Mouse (Mus musculus): Measurements from ENCODE around the gene Zbtb9.

Zbtb9 gene

DNA sequence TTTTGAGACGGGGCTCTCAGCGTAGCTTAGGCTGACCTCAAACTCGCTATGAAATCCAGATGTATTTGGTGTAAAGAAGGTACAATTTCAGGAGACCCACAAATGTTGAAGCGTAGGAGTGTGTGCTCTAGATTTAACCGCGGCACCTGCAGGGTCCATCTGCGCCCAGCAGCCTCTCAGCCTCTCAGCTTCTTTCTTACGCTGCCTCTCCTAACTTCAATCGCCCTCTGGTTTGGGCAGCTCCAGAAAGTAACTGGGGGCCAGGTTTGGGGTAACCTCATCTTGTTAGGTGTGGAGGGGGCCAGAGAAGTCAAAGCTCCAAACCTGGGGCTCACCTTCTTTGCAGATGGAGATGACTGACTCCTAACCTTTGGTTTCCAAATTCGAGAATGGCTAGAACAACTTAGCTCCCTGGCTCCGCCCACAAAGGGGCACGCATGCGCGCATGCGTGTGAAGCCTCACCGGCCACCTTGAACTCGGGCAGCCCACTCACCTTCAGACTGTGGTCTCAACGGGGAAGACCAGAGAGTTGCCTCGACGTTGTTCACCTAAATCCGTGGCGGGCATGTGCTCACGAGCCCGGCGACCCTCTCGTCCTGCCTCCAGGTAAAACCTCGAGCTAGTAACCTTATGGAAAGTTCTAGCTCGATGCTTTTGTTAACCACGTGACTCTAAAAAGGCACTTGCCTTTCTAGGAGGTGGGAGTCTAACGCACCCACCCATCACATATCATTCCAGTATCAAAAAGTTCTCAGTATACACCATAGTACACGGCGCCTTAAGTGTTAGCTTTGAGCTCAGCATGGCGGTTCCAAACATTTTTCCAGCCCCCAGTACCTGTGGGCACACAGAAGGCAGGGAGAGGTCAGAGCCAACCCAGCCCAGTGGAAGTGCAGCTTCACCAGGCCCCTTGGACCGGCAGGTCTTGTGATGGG, 44.9 kb downstream of the Zbtb9 start:
- peak; percentile 83 for DNase-seq

GRCm38 (mm10) chr17:27018555-27019196, 45.7 kb downstream of the Zbtb9 start:
- DNase-seq, result peak; percentile 37

GRCm38 (mm10) chr17:27021076-27021475, 48.1 kb downstream of the Zbtb9 start:
- DNase-seq, result no peak

- DNase-seq, result no peak
Observed at GRCm38 (mm10) chr17:27021736-27022135, 48.8 kb downstream of the Zbtb9 start.

DNA sequence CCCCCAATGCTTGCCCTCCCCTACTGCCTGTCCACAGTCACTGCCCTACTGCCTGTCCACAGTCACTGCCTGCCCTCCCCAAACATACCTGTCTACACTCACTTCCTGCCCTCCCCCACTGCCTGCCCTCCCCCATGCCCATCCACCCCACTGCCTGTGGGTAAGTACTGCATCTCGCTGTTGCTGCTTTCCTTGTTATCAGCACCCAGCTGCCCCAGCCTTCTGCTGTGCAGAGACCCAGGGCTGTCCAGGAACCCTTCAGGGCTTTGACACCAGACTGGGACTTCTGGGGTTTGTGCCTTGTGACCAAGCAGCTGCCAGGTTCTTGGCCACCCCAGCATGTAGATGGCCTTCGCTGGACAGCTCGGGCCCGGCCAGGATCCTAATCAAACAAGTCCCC, 50.4 kb downstream of the Zbtb9 start:
- DNase-seq, result no peak

DNA sequence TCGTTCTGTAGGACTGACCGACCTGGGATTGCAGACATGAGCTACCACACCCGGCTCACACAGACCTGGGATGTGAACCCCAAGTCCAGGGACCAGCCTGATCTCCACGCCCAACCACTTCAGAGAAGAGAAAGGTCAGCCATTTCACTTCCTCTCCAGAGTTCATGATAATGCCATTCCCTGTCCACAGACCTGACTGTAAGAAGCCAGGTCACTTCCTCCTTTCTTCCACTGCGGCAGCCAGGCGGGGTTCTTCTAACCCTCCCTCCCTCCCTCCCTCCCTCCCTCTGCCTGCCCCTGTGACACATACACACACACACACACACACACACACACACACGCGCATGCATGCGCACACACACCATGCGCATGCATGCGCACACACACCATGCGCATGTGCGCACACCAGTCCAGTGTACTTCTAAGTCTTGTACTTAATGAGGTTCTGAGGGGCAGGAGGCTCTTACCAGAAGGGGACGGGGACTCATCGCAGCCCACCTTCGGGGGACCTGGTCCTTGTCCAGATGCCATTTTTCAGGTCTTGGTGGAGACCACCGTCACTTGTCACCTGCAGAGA, 52.4 kb downstream of the Zbtb9 start:
- DNase-seq, result no peak

- DNase-seq, result no peak
Observed at GRCm38 (mm10) chr17:27025951-27026350, 53.0 kb downstream of the Zbtb9 start.

DNA sequence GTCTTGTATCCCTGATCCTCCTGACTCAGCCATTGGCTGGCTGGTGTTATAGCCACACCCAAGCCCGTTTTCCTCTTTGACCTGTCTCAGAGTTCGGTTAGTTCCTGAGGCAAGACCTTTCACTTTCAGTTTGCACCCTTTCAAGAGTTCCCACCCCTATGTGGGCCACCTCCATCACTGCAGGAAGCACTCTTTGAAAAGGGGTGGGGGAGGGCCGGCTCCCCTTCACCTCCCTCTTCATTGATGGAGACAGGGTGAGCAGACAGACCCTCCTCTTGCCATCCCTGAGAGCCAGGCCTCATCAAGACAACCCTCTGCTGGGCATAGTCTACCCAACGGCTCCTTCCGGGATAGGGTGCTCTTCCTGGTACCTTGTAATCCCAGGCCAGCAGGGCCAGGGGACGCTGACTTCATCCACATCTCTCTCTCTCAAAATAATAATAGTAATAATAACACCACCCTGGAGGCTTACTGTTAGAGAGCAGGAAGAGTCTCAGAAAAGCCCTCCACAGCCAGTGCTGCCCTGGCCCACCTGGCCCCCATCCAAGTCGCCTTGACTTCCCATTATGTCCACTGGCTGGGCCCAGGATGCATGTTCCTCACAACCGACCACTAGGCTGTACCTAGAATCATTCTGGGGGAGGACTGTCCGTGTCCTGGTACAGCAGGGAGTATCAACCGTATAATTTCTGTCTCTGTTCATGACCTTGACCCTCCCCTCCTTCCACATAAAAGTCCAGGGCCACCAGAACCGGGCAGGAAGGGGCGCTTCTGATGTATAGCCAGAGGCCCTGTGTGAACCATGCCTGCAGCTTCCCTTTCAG, 54.7 kb downstream of the Zbtb9 start:
- DNase-seq, result peak; percentile 64

GRCm38 (mm10) chr17:27028284-27028795, 55.4 kb downstream of the Zbtb9 start:
- peak; percentile 84 for DNase-seq

GRCm38 (mm10) chr17:27028909-27029308, 55.9 kb downstream of the Zbtb9 start, which contains the start of gene Bak1:
TSS of gene Bak1 (minus strand) at chr17:27029009.
- DNase-seq, result no peak

DNA sequence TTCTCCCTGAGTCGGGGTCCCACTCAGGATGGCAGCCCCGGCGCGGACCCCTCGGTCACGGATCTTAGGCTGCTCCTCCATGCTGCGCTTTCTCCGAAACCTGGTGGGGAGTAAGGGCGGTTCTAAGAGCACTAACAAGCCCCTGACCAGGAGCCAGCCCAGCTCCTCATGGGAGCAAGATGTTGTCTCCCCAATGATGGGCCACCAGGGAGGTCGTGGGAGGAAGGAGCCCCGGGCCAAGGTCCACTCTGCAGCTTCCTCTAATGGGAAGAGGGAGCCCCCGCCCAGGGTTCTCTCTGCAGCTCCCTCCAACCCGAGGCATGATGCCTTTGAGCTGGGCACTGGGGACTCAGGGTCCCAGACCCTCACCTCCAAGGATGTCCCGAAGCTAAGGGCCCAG, 56.5 kb downstream of the Zbtb9 start:
- no peak for DNase-seq

DNA sequence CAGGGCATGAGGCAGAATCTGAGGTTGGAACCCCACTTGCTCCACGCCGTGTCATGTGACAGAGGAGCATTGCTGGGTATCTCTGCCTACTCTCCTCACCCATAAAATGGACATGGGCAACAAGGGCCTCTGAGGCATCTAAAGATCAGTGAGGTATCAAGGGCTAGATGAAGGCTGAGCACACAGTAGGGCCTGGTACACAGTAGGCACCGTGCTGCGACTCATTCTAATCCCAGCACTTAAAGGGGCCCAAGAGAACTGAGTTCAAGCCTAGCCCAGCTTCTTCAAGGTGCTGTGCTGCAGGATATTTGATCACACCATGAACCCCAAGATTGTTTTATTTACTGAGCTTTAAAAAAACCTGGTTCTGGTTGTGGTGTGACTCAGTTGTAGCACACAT, 57.9 kb downstream of the Zbtb9 start:
- DNase-seq, result no peak

DNA sequence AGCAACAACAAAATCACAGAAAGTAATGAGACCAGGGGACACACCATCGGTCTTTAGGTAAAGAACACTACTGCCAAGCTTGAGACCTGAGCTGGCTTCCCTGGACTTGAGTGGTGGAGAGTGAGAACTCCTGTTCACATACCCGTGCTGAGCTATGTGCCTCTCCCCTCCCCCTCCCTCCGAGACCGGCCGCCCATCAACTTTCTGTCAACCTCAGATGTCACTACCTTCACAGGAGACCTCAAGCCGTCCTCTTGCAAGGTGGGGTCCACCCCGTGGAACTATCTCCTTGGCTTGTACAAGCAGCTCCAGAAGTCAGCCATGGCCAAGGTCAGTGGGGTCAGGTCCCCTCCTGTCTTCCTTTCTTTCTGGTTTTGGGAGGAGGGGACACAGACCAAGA, 59.4 kb downstream of the Zbtb9 start:
- no peak for DNase-seq

DNA sequence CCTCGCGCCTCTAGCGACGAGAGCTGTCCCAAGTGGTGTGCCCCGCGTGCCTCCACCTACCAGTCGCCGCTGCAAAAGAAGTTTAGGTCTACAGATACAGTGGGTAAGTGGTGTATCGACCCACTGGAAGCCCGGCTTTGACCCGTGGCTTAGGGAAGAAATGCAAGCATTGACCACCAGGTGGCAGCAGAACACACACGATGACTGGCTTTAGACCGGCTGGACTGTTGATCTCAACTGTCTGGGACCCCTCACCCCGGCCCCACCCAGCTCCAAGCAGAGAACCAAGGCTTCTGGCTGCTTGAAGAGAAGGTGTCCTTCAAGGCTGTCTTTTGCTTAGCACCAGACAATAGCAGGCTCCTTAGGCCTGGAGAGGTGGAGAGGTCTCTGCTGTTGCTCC, 59.9 kb downstream of the Zbtb9 start:
- peak; percentile 78 for DNase-seq

DNA sequence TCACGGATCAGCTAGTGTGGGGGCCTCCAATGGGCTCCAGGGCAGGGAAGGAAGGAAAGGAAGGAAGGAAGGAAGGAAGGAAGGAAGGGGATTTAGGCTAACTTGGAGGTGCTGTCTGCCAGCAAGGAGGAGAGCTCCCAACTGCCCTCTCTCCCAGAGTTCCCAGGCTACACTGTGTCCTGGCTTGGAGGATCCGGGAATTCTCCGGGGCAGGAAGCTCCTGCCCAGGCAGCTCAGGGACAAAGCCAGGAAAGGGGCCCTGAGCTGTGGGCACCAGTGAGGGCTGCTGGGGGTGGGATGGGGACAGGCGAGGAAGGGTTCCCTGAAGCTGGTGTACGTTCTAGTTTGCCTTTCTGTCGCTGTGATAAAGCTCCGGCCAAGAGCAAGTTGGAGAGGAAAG, 63.5 kb downstream of the Zbtb9 start:
- DNase-seq, result no peak

- no peak for DNase-seq
Observed at GRCm38 (mm10) chr17:27038335-27039050, 65.5 kb downstream of the Zbtb9 start.

DNA sequence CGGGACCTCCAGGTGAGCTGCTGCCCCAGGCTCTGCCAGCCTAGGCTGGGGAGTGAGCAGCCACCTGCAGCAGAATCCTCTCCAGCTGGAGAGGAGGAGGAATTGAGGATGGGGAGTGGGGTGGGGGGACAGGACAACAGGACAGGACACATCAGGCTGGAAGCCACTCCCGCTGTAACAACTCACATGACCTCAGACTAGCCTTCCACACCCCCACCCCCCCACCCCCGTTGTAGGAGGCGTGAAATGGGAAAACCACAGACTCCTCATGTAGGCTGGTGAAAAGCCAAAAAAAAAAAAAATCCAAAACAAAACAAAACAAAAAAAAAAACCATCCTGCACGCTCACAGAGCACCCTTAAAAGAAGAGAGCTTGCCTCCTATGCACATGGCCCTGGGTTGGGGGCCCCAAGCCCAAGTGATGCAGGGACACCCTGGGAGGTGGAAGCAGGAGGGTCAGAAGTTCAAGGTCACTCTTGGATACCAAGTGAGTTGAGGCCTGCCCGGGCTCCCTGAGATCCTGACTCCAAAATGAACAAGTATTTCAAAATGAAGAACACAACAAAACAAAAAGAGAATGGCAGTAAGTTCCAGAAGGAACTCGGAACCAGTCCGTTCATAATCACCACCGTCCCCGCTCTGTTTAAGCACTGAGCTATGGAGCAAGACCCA, 66.6 kb downstream of the Zbtb9 start:
- DNase-seq, result no peak

DNA sequence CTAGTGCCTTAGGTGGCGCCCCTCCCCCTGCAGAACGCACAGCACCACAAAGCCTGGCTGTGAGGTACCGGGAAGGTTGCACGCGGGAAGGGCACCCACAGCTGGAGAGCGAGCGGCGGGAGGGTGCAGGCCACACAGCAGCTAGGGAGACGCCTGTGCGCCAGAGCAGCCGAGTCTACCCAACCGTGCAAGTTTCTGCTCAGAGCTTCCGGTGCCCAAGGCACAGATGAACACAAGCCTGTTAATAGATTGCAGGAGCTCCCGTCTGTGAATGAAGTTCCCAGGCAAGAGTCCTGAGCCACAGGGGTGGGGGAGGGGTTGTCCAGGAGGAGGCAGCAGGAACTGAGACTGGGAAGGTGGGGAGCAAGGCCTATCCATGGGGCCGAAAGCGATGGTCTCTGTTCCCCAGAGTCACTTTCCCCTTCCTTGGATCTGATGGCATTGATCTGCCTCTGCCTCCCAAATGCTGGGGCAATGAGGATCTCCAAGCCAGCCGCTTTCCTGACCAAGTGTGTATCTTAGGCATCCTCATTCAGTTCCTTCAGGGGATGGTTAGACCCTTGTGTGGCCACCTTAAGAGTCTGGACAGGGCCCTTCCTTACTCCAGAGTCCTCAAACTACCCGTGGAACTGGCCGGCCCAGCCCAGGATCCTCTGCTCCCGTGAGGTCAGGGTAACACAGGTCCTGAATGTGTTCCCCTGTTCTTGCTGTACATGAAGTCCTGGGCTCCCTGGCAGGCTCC, 67.5 kb downstream of the Zbtb9 start:
- DNase-seq, result no peak

- DNase-seq, result no peak
Observed at GRCm38 (mm10) chr17:27041046-27041786, 68.2 kb downstream of the Zbtb9 start.

- DNase-seq, result no peak
Observed at GRCm38 (mm10) chr17:27041787-27042055, 68.8 kb downstream of the Zbtb9 start.

All from right cerebral cortex, postnatal 4 days (tissue).